Mouse (Mus musculus) bone marrow, adult 2 months (tissue): Measurements from ENCODE around the gene Tha1.

Source experiments
- CTCF ChIP-seq: fragments of 200-500 bp; IDR thresholded peaks from 2 replicates; pipeline ENCODE4 v1.5.1; 2011; ENCODE audit warnings: low read length, control low read depth; ENCODE audit not compliant: control insufficient read depth, insufficient read depth
- POLR2A ChIP-seq: fragments of 200-500 bp; IDR thresholded peaks from 2 replicates; pipeline ENCODE4 v1.6.1; 2011; ENCODE audit warnings: low read depth, mild to moderate bottlenecking, control low read depth, low read length, borderline replicate concordance; ENCODE audit not compliant: control insufficient read depth

DNA sequence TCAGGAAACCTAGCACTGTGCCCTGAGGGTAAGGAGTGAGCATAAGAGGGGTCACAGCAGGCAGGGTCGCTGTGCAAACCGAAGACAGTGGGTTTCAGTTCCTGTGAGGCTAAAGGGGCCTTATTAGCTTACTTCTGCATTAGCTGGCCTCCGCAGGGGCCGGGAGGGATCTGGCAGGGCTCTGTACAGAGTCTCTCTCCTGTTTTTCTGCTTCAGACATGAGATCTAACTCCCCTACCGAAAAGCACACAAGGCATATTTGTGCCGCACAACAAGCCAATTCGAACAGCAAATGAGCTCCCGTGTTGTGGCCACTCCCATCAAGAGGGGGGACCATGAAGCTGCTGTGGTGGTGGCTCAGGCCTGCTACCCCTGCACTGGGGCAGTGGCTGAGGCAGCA lies 5.6 kb upstream of the Tha1 start:
- TF ChIP-seq POLR2A (no peak), CTCF (no peak)
